Mouse (Mus musculus): ENCODE results near the gene Rassf4.

DNA sequence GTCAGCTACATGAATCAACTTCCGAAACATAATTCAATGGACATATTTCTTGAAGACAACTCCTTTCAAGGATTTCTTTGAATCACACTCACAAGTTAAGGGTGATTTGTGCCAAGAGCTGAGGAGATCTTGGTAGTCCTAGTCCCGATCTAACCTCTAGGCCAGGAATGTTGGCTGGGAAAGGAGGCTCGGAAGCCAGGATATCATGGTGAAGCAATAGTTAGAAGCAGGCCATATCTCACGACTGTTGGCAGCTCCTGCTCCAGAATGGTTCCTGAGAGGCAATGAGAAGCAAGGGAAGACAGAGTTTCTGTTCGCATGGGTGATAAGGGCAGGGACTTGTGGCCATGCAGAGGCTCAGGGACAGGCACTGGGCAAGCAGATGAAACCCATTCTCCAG, 36.3 kb downstream of the Rassf4 start:
- TF ChIP-seq GATA1 (IDR thresholded peaks at IDR 0.05; ENCODE audit: borderline replicate concordance, low read length) (no peak), FLI1 (IDR thresholded peaks at IDR 0.05; ENCODE audit: low read length) (no peak)
